Comparison of ENCODE assay signal across 21 mouse cellular contexts in genomic region chr6:21828437-21828836, GRCm38 (mm10). TPM values are rescaled to one million over a fixed set of nuclear protein-coding genes. Genes with fewer than 3 reads are reported as not detected.
DNase-seq lines count a peak whose midpoint lies in the region; ATAC-seq lines count a peak whose summit lies in the region.
"Had no signal": no experiment of that assay in that cellular context is flagged by ENCODE, and none has a peak within 500 bp of the region (broad histone marks: within the 10 kb centered on the region; RNA-seq: fewer than 3 reads in every experiment).

No protein-coding gene starts in this region.

- H3K36me3 ChIP-seq in heart, embryonic 12.5 days: peaks cover 31% of the 10 kb centered on the region
- no peaks in the 10 kb centered on the region for H3K36me3 ChIP-seq in liver, embryonic 16.5 days (ENCODE audit: control insufficient read depth, insufficient read depth)
- H3K36me3 ChIP-seq in liver, embryonic 11.5 days (ENCODE audit: control insufficient read depth, insufficient read depth, low read length): no peaks in the 10 kb centered on the region
- H3K36me3 ChIP-seq in intestine, embryonic 16.5 days (ENCODE audit: control insufficient read depth, insufficient read depth, low read length): no peaks in the 10 kb centered on the region
- no peaks in the 10 kb centered on the region for H3K36me3 ChIP-seq in midbrain, embryonic 15.5 days (replicated peaks)
- H3K36me3 ChIP-seq: lung, embryonic 15.5 days had no signal

- no peak for ATAC-seq in heart, embryonic 12.5 days (ENCODE audit: insufficient number of reproducible peaks, low FRiP score)
- ATAC-seq in liver, embryonic 16.5 days (ENCODE audit: low read depth): 0 out of 2 replicates have a peak, but pooled peaks have one; percentile 13
- ATAC-seq in liver, embryonic 11.5 days (replicated peaks; ENCODE audit: low FRiP score): no peak
- ATAC-seq in intestine, embryonic 16.5 days: peak; percentile 32
- no peak for ATAC-seq in midbrain, embryonic 15.5 days (replicated peaks)
- ATAC-seq: activated CD4-positive, CD25-positive, alpha-beta regulatory T cell, adult 4 months; forebrain, embryonic 13.5 days had no signal

- H3K4me1 ChIP-seq in heart, embryonic 12.5 days (replicated peaks): peaks cover 4% of the 10 kb centered on the region
- peaks cover 2% of the 10 kb centered on the region for H3K4me1 ChIP-seq in liver, embryonic 16.5 days (ENCODE audit: control insufficient read depth, low read depth, low read length)
- H3K4me1 ChIP-seq in liver, embryonic 11.5 days (replicated peaks; ENCODE audit: control insufficient read depth, insufficient read depth, low read length): 0 out of 2 replicates have a peak, but pooled peaks cover 3% of the 10 kb centered on the region
- peaks cover 17% of the 10 kb centered on the region for H3K4me1 ChIP-seq in intestine, embryonic 16.5 days (ENCODE audit: control insufficient read depth, insufficient read depth, low read length)
- no peaks in the 10 kb centered on the region for H3K4me1 ChIP-seq in midbrain, embryonic 15.5 days
- H3K4me1 ChIP-seq: forebrain, embryonic 13.5 days had no signal

- no peak overlapping the region for H3K4me3 ChIP-seq in heart, embryonic 12.5 days
- no peak overlapping the region for H3K4me3 ChIP-seq in liver, embryonic 16.5 days (ENCODE audit: low read depth, low read length)
- H3K4me3 ChIP-seq in liver, embryonic 11.5 days (ENCODE audit: low read depth, low read length): no peak overlapping the region
- no peak overlapping the region for H3K4me3 ChIP-seq in intestine, embryonic 16.5 days (ENCODE audit: low read length)
- no peak overlapping the region for H3K4me3 ChIP-seq in midbrain, embryonic 15.5 days
- H3K4me3 ChIP-seq: forebrain, embryonic 13.5 days; heart, embryonic 10.5 days; hindbrain, embryonic 13.5 days; layer of hippocampus, adult 2 months; lung, embryonic 15.5 days had no signal

- H3K4me2 ChIP-seq in heart, embryonic 12.5 days: no peak overlapping the region
- no peak overlapping the region for H3K4me2 ChIP-seq in liver, embryonic 16.5 days (ENCODE audit: low read depth, low read length)
- H3K4me2 ChIP-seq in liver, embryonic 11.5 days: no peak overlapping the region
- H3K4me2 ChIP-seq in intestine, embryonic 16.5 days (ENCODE audit: low read depth, low read length): no peak overlapping the region
- H3K4me2 ChIP-seq in midbrain, embryonic 15.5 days: no peak overlapping the region
- H3K4me2 ChIP-seq: forebrain, embryonic 13.5 days; hindbrain, embryonic 13.5 days; lung, embryonic 15.5 days had no signal

- H3K27me3 ChIP-seq in heart, embryonic 12.5 days (replicated peaks): no peaks in the 10 kb centered on the region
- H3K27me3 ChIP-seq in liver, embryonic 16.5 days (ENCODE audit: control insufficient read depth, insufficient read depth, low read depth, low read length): no peaks in the 10 kb centered on the region
- H3K27me3 ChIP-seq in liver, embryonic 11.5 days (replicated peaks; ENCODE audit: control insufficient read depth, insufficient read depth, low read length): no peaks in the 10 kb centered on the region
- H3K27me3 ChIP-seq in intestine, embryonic 16.5 days (replicated peaks; ENCODE audit: control insufficient read depth, insufficient read depth, low read length): no peaks in the 10 kb centered on the region
- H3K27me3 ChIP-seq in midbrain, embryonic 15.5 days (replicated peaks): no peaks in the 10 kb centered on the region
- H3K27me3 ChIP-seq: forebrain, embryonic 13.5 days; hindbrain, embryonic 13.5 days; lung, embryonic 15.5 days had no signal

- H3K9me3 ChIP-seq in heart, embryonic 12.5 days (replicated peaks): no peaks in the 10 kb centered on the region
- H3K9me3 ChIP-seq in liver, embryonic 16.5 days (replicated peaks; ENCODE audit: control insufficient read depth, low read length): no peaks in the 10 kb centered on the region
- no peaks in the 10 kb centered on the region for H3K9me3 ChIP-seq in liver, embryonic 11.5 days (ENCODE audit: control insufficient read depth, low read length)
- no peaks in the 10 kb centered on the region for H3K9me3 ChIP-seq in intestine, embryonic 16.5 days (ENCODE audit: control insufficient read depth, low read length)
- no peaks in the 10 kb centered on the region for H3K9me3 ChIP-seq in midbrain, embryonic 15.5 days
- H3K9me3 ChIP-seq: forebrain, embryonic 13.5 days; heart, embryonic 10.5 days; hindbrain, embryonic 13.5 days; lung, embryonic 15.5 days had no signal

- H3K9ac ChIP-seq in heart, embryonic 12.5 days: no peak overlapping the region
- no peak overlapping the region for H3K9ac ChIP-seq in liver, embryonic 16.5 days (ENCODE audit: low read depth, low read length)
- H3K9ac ChIP-seq in liver, embryonic 11.5 days (ENCODE audit: low read depth, low read length): no peak overlapping the region
- no peak overlapping the region for H3K9ac ChIP-seq in intestine, embryonic 16.5 days (ENCODE audit: low read depth, low read length)
- H3K9ac ChIP-seq in midbrain, embryonic 15.5 days: no peak overlapping the region
- H3K9ac ChIP-seq: forebrain, embryonic 13.5 days; hindbrain, embryonic 13.5 days; lung, embryonic 15.5 days had no signal

- WGBS in heart, embryonic 12.5 days: 72% methylated on average over 4 of the region's 4 CpGs
- WGBS in liver, embryonic 16.5 days (ENCODE audit: insufficient replicate concordance): 60% methylated on average over 4 of the region's 4 CpGs
- WGBS in liver, embryonic 11.5 days: 74% methylated on average over 4 of the region's 4 CpGs
- WGBS in intestine, embryonic 16.5 days: 54% methylated on average over 4 of the region's 4 CpGs
- 76% methylated on average over 4 of the region's 4 CpGs for WGBS in midbrain, embryonic 15.5 days

- no peak overlapping the region for H3K27ac ChIP-seq in heart, embryonic 12.5 days (ENCODE audit: poor library complexity, severe bottlenecking)
- H3K27ac ChIP-seq in liver, embryonic 16.5 days (ENCODE audit: low read length): peak overlapping the region; percentile 38; the same call in 1 of the 2 replicates
- no peak overlapping the region for H3K27ac ChIP-seq in liver, embryonic 11.5 days (ENCODE audit: low read depth, low read length)
- H3K27ac ChIP-seq in intestine, embryonic 16.5 days (ENCODE audit: low read length): peak overlapping the region; percentile 43
- H3K27ac ChIP-seq in midbrain, embryonic 15.5 days: no peak overlapping the region
- H3K27ac ChIP-seq: forebrain, embryonic 13.5 days; heart, embryonic 10.5 days; hindbrain, embryonic 13.5 days; layer of hippocampus, adult 2 months; lung, embryonic 15.5 days had no signal

- DNase-seq in adrenal gland, adult (ENCODE audit: inconsistent age in 2 of 2, low spot score in 1 of 2): peak; percentile 19 to 52
- DNase-seq in adrenal gland, adult 8-10 months: no peak
- DNase-seq in heart, adult 11 months: peak; percentile 93
- DNase-seq in liver, embryonic 11.5 days (ENCODE audit: low spot score): no peak
- DNase-seq: cerebellum, adult 9-10 months; kidney, adult 11 months; kidney, postnatal 14 days; layer of hippocampus, postnatal 36 days; lung, postnatal 4 days; thymus, adult 18-20 months; thymus, postnatal 4 days had no signal

RNA-seq across cellular contexts. Expression of gene Tspan12, which starts 23.9 kb away (rescaled TPM):
- total RNA-seq in adrenal gland, adult 8-10 months (2022): 100 to 1,000 TPM; 147 to 176 (median 162) TPM
- 68.6 and 71.1 TPM in 2 replicates for polyA plus RNA-seq in heart, embryonic 12.5 days (2016; fragmentation: Nextera tagmentation; extraction: Ambion mirVana)
- polyA plus RNA-seq in liver, embryonic 16.5 days (2015; fragmentation: Nextera tagmentation; extraction: Ambion mirVana): 23.6 and 26.5 TPM in 2 replicates
- 47.9 and 54.3 TPM in 2 replicates for polyA plus RNA-seq in liver, embryonic 11.5 days (2014; fragmentation: Nextera tagmentation; extraction: Ambion mirVana)
- polyA plus RNA-seq in intestine, embryonic 16.5 days (2015; fragmentation: Nextera tagmentation; extraction: Ambion mirVana): 63.8 TPM in 2 replicates
- polyA plus RNA-seq in midbrain, embryonic 15.5 days (2015; fragmentation: Nextera tagmentation; extraction: Ambion mirVana): 49.8 and 55.1 TPM in 2 replicates
- polyA plus RNA-seq: activated CD4-positive, CD25-positive, alpha-beta regulatory T cell, adult 4 months had no signal

Comparison
In these comparisons a context has a peak if more than half of its experiments do, and no peak if none do; other contexts are left out.
1. DNase-seq: peak in adrenal gland, adult (2 of 2) and heart, adult 11 months (single experiment); none in adrenal gland, adult 8-10 months (single experiment) and liver, embryonic 11.5 days (single experiment).
2. ATAC-seq: peak in liver, embryonic 16.5 days (single experiment) and intestine, embryonic 16.5 days (single experiment); none in heart, embryonic 12.5 days (single experiment), liver, embryonic 11.5 days (single experiment) and midbrain, embryonic 15.5 days (single experiment).
3. H3K27ac ChIP-seq: peak in liver, embryonic 16.5 days (single experiment) and intestine, embryonic 16.5 days (single experiment); none in heart, embryonic 12.5 days (single experiment), liver, embryonic 11.5 days (single experiment) and midbrain, embryonic 15.5 days (single experiment).